Mouse (Mus musculus) cerebellum, adult (tissue): ENCODE results near the gene Itgb3bp.

Source experiments
- ATAC-seq: cut with Nextera tagmentation; 2 replicates; pipeline ENCODE4 v1.9.2; 2017; ENCODE audit warnings: mild to moderate bottlenecking, moderate library complexity, mixed read lengths; ENCODE audit not compliant: insufficient number of reproducible peaks, low FRiP score, low TSS enrichment

Itgb3bp gene

GRCm38 (mm10) chr4:99936278-99936677, 6.7 kb upstream of the Itgb3bp start:
- ATAC-seq, result no peak

GRCm38 (mm10) chr4:99934859-99935258, 5.2 kb upstream of the Itgb3bp start:
- no peak for ATAC-seq

GRCm38 (mm10) chr4:99931807-99932206, 2.2 kb upstream of the Itgb3bp start:
- ATAC-seq, result no peak

- ATAC-seq, result no peak
Observed at GRCm38 (mm10) chr4:99931240-99931580, 1.6 kb upstream of the Itgb3bp start.

DNA sequence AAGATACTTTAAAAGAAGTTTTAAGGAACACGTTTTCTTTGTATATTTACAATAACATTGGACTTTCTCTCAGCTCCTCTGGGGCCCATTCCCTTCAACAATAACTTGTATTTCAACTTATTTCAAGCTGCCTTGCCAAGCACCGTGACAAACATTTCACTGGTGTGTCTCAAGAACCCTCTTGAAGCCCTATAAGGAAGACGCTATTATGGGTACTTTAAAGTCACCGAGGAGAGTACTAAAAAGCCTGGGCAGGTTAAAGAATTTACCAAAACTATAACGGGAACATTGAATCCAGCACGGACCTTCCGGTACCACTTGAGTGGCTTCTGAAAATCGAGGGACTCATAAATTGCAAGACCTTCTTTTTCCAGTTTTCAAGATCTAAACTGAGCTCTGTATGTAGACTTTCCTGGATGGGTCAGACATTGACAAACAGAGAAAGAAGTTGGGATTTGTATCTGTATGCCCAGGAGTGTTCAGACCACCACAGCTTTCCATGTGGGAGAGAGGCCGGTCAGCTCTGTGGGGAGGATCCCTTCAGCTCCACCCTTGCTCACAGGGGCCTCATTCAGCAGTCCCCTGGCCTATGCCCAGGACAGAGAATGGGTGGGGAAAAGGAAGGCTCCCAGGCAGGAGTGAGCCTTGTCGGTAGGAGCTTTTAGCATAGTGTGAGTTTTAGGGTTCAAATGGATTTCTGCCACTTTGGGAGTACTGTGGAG, 1.1 kb upstream of the Itgb3bp start:
- no peak for ATAC-seq

DNA sequence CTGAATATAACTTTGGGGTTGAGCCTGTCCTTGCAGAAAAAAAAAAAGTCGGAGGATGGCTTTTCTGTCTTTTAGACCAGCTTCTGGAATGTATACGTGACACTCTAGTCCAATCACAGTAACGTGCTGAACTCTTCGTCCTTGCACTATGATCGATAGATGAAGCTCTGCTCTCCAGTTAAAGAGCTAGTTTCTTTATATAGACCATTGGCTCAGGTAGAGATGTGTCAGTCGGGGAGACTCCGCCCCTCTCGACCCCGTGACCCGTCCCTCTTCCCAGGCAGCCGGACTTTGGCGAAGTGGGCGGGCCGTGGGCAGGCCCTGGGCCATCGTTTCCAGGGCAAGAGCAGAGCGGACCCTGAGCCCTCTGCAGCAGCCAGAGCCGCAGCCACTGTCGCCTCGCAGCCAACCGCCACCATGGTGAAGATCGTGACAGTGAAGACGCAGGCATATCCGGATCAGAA, 432 bp downstream of the Itgb3bp start, which contains the start of gene Pgm1:
TSS of gene Pgm1 (plus strand) at position 266 of the 464 bp plus-strand sequence.
- peak; percentile 91 for ATAC-seq

DNA sequence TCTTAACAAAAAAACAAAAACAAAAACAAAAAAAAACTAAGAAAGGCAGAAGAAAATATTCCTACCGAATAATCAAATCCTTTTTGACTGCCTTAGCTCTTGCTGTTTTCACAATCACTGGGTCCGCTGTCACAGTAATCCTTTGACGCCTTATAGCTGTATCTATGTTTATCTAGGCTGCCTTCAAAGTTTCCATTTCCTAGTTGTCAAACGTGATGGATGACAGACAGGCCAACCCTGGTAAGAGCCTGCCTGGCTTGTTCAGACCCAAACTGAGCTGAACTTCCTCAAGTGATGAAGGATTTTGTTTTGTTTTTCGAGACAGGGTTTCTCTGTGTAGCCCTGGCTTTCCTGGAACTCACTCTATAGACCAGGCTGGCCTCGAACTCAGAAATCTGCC, 1.1 kb downstream of the Itgb3bp start:
- no peak for ATAC-seq

GRCm38 (mm10) chr4:99926380-99926779, 3.2 kb downstream of the Itgb3bp start:
- no peak for ATAC-seq

DNA sequence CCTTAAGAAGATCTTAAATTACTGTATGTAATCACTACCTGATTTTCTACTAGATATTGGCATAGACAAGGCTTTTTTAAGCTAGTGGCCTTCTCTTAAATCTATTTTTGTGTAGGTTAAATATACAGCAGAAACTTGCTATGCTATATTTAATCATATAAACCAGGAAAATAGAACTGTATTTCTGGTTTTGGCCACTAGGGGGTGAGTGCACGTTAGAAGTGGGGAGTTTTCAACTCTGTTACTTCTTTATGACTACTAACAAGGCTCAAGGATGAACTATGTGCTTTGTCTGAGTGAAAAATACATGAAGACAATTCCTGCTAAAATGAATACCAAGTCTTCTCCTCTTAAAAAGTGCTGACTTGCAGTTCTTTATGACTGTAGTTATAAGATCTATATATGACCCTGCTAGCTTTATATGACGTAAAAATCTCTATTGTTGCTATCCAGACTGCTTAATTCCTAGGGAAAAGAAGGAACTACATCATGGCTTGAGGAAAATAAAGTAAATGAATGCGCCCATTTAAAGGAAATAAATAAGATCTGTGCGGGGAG, 15.6 kb downstream of the Itgb3bp start:
- no peak for ATAC-seq

DNA sequence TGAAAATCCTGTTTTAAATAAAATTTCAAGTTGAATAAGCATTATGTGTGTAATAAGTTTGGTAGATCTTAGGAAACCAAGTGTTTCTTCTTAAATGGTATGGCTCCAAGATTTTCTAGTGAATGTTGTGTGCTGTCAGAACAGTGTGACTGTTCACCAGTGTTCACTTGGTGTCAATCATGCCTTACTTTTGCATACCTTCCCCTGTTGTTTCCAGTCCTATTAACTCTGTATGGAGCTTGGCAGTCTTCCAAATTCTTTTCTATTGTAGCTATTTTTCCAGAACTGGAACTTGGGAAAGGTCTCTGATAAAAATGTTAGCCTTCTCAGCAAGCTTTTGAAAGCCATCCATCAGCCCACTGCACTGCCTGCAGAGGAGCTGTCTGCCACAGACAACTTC, 47.2 kb downstream of the Itgb3bp start:
- ATAC-seq, result no peak

GRCm38 (mm10) chr4:99881882-99882281, 47.7 kb downstream of the Itgb3bp start:
- ATAC-seq, result no peak

- ATAC-seq, result peak; percentile 93
Observed at GRCm38 (mm10) chr4:99829094-99830073, 100.2 kb downstream of the Itgb3bp start, which contains the start of gene Efcab7. Efcab7 (plus strand) TSS chr4:99829198.

DNA sequence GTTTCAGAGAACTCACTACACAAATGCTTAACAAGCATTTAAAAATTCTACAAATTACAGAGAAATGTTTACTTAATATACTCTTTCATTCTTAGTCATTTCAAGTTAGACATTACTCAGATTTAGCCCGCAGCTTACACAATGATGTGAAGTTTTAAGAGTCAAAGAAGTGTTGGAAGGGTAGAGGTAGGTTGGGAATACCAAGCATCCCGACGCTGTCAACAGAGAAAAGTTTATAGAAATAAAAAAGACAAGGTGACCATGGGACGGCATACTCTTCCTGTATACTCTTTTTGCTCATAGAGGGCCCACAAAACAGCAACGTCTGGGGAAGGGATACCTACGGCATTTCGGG, 100.9 kb downstream of the Itgb3bp start:
- no peak for ATAC-seq

DNA sequence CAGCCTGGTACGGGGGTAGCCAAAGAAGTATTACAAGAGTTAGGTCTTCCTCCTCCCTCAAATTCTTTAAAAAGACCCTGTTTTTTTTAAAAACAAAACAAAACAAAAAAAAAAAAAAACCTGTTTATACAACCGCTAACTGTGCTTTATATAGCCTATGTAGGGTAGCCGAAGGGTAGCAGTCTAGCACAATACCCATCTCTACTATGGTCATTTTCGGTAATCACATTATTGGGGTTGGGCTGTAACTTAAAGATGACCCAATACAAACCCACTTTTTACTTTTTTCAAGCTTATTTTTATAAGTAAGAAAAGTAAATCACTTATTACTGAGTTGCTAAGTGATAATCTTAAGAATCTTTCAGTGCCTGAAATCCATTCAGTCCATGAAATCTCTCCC, 101.3 kb downstream of the Itgb3bp start:
- ATAC-seq, result no peak

DNA sequence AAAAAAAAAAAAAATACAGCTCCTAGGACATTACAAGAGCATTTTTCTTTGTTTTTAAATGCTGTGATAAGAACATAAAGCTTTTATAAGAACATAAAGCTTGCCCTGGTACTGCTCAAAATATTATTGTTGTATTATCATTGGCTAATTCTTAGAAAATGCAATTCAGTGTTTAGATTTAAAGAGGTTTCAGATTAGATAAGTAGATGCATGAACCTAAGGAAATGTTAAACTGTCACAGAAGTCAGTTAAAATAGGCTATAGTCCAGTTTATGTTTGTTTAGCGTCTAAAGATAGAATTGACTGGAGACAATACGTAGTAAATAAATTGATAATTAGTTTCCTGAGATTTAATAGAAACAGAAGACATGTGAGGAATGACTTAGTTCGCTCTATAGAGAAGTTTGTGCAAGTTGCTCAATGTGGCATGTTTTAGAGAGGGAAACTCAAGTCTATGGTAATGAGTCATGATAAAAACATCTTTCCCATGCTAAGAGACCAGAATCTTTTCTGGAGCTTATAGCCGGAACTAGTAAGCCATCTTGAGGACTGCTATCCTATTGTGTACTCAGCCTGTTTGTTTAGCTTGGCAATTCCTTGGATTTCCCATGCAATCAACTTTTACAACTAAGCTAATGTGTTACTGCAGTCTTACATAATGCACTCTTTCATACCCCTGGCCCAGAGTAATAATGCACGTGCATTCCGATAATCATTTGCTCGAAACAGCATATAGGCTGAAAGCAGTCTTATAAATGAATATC, 112.7 kb downstream of the Itgb3bp start:
- ATAC-seq, result no peak

GRCm38 (mm10) chr4:99792365-99792764, 137.2 kb downstream of the Itgb3bp start:
- ATAC-seq, result no peak

DNA sequence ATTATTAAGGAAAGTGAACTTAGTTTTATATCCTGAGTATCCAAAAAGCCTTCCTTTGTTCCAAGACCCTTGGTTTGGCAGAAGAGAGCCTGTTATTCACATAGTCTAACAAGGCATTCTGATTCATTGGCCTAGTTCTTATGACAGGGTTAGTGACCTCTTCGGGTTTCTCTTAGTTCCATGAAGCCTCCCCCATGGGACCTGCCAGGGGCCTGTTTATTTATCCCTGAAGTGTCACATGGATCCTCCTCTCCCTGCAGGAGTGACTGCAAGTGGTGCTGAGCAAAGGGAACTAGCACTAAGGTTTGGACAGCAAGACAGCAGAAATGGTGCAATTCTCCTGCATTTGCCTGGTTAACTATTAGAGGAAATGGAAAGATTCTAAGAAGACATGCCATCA, 156.6 kb downstream of the Itgb3bp start:
- no peak for ATAC-seq

DNA sequence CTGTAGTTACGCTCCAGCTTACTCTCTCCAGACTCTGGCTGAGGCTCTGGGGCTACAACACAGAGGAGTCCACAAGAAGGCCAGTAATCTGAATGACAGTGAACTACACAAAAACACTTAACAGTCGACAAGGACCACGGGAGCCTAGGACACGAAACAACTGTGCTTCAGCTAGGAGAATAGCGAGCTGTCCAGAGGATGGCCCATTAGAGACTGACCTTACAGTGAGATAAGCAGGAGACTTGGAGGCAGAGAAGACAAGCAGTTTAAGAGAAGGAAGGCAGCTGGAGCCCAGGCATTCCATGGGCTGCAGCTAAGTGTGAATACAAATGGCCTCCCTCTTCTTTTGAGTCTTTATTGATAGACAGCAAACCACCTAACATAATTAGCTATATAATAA, 159.1 kb downstream of the Itgb3bp start:
- ATAC-seq, result no peak

DNA sequence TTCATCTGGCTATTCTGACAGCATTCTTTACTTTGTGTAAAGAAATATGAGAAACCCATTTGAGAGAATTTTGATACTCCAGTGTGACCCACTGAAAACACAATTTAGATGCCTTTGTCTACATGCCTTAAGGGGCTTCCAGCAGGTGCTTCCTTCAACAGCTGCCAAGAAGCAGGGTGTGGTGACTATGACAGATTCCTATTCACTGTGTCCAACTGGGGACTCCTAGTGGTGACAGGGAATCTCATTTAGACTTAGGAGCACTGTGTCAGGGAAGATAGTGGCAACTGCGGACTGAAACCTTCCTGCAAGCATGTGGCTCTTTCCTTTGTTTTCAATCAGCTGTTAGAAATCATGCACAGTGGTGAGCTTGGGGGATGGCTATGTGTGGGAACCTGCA, 162.9 kb downstream of the Itgb3bp start:
- no peak for ATAC-seq

DNA sequence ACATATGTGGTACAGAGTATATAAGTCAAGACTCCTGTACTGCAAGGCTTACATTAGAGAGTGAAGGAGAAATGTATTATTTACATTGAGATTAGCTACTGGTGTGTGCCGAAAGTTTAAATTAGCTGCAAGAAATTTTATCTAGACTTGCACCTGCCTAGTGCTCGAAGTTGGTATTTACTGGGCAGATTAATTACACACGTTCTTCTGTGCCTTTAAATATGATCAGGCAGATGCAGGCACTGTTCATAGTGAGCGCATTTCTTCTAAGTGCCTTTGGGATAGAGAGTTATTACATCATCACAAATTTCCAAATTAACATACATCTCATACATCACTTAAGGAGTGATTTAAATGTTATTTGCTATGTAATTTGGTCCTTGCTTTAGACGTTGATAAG, 163.3 kb downstream of the Itgb3bp start:
- no peak for ATAC-seq
